Mouse (Mus musculus) intestine, postnatal 0 days (tissue): ENCODE data around the gene Rnase13. TPM values are rescaled to one million over a fixed set of nuclear protein-coding genes. Genes with fewer than 3 reads are reported as not detected.

ENCODE experiments used
- ATAC-seq: fragments of 200-750 bp; cut with Nextera tagmentation; 2 replicates; pipeline ENCODE4 v1.8.0; 2017; ENCODE audit warnings: mild to moderate bottlenecking, moderate TSS enrichment, moderate library complexity
- H3K27ac ChIP-seq: fragments of 300-500 bp; sonication (generic); 2 replicates; pipeline ENCODE4 v1.5.1; 2014; ENCODE audit warnings: mild to moderate bottlenecking, low read depth, low read length, moderate library complexity
- H3K27me3 ChIP-seq: fragments of 300-500 bp; sonication (generic); replicated peaks from 2 replicates; pipeline ENCODE4 v1.6.1; 2014; ENCODE audit warnings: low read length, mixed read lengths; ENCODE audit not compliant: control insufficient read depth, insufficient read depth
- H3K36me3 ChIP-seq: fragments of 300-500 bp; sonication (generic); 2 replicates; pipeline ENCODE4 v1.6.1; 2014; ENCODE audit warnings: mild to moderate bottlenecking, moderate library complexity; ENCODE audit not compliant: control insufficient read depth, insufficient read depth
- H3K4me1 ChIP-seq: fragments of 300-500 bp; sonication (generic); replicated peaks from 2 replicates; pipeline ENCODE4 v1.6.1; 2014; ENCODE audit warnings: antibody characterized with exemption, low read length, mixed read lengths; ENCODE audit not compliant: control insufficient read depth, insufficient read depth
- H3K4me2 ChIP-seq: fragments of 300-500 bp; sonication (generic); replicated peaks from 2 replicates; pipeline ENCODE4 v1.6.1; 2014; ENCODE audit warnings: low read depth, mild to moderate bottlenecking, moderate library complexity
- H3K4me3 ChIP-seq: fragments of 300-500 bp; sonication (generic); 2 replicates; pipeline ENCODE4 v1.5.1; 2014; ENCODE audit warnings: low read depth, low read length
- H3K9ac ChIP-seq: fragments of 300-500 bp; sonication (generic); 2 replicates; pipeline ENCODE4 v1.6.1; 2014; ENCODE audit warnings: mild to moderate bottlenecking, low read depth, low read length
- H3K9me3 ChIP-seq: fragments of 300-500 bp; sonication (generic); 2 replicates; pipeline ENCODE4 v1.6.1; 2016; ENCODE audit warnings: mixed run types; ENCODE audit not compliant: control insufficient read depth
- CTCF ChIP-seq: sonication (generic); IDR thresholded peaks from 2 replicates; pipeline ENCODE4 v1.5.1; 2016; ENCODE audit warnings: low read depth, mild to moderate bottlenecking, control low read depth, antibody characterized with exemption, moderate library complexity
- WGBS: fragments of 180-500 bp; shearing (Covaris S2); extraction: QIAGEN DNeasy Blood & Tissue Kit; methylation state at CpG from one replicate; pipeline ENCODE4 v1.1.7; 2014; 5-methylcytosine and 5-hydroxymethylcytosine counted together
- polyA plus RNA-seq: library from polyadenylated mRNA; unstranded; fragments of >200 nt; fragmentation: Nextera tagmentation; extraction: Ambion mirVana; gene quantifications from 2 replicates; pipeline ENCODE4 v1.2.1, GENCODE M21; 2015

Gene Rnase13
- polyA plus RNA-seq, 1 experiment from 2014 or later = not detected

- ATAC-seq = no peak
- H3K4me2 ChIP-seq = no peak overlapping the region
- no peak overlapping the region for H3K9ac ChIP-seq
- WGBS = 31% methylated on average over 3 of the region's 3 CpGs
- no peak overlapping the region for H3K27ac ChIP-seq
- no peaks in the 10 kb centered on the region for H3K9me3 ChIP-seq
- H3K4me1 ChIP-seq = no peaks in the 10 kb centered on the region; the same call in 1 of the 2 replicates
- no peak overlapping the region for H3K4me3 ChIP-seq
- H3K27me3 ChIP-seq = no peaks in the 10 kb centered on the region
- no peak for TF ChIP-seq CTCF
- H3K36me3 ChIP-seq = 0 out of 2 replicates have a peak, but pooled peaks cover 5% of the 10 kb centered on the region
These were observed 7.5 kb downstream of the Rnase13 start for GRCm38 (mm10) chr14:51915030-51915429.

- TF ChIP-seq CTCF = no peak
- Histone ChIP-seq H3K27me3 (no peaks in the 10 kb centered on the region), H3K36me3 (0 out of 2 replicates have a peak, but pooled peaks cover 11% of the 10 kb centered on the region), H3K4me3 (peak within 1 kb of the TSS; percentile 57), H3K4me1 (no peaks in the 10 kb centered on the region; the same call in 1 of the 2 replicates), H3K4me2 (peak within 1 kb of the TSS; percentile 98), H3K9me3 (no peaks in the 10 kb centered on the region), H3K9ac (peak within 1 kb of the TSS; percentile 59), H3K27ac (peak within 1 kb of the TSS; percentile 74)
- WGBS = 8% methylated on average over 21 of the region's 23 CpGs
- peak; percentile 53 for ATAC-seq
These were observed 8.4 kb downstream of the Rnase13 start, which contains the start of gene Ndrg2 for GRCm38 (mm10) chr14:51913960-51914762. Gene Ndrg2 (minus strand): TSS chr14:51914158.

- peak overlapping the region; percentile 59 for H3K9ac ChIP-seq
- under 1% methylated on average over 58 of the region's 58 CpGs for WGBS
- H3K9me3 ChIP-seq = no peaks in the 10 kb centered on the region
- no peak for TF ChIP-seq CTCF
- H3K36me3 ChIP-seq = peaks cover 11% of the 10 kb centered on the region; the same call in 1 of the 2 replicates
- H3K4me3 ChIP-seq = peak overlapping the region; percentile 57
- no peaks in the 10 kb centered on the region for H3K27me3 ChIP-seq
- H3K4me2 ChIP-seq = peak overlapping the region; percentile 98
- peak; percentile 80 for ATAC-seq
- no peaks in the 10 kb centered on the region; the same call in 1 of the 2 replicates for H3K4me1 ChIP-seq
- H3K27ac ChIP-seq = peak overlapping the region; percentile 74
These were observed 9.3 kb downstream of the Rnase13 start for GRCm38 (mm10) chr14:51913062-51913959.

GRCm38 (mm10) chr14:51912391-51913061, 10.0 kb downstream of the Rnase13 start:
- Histone ChIP-seq H3K4me1 (no peaks in the 10 kb centered on the region; the same call in 1 of the 2 replicates), H3K27ac (0 out of 2 replicates have a peak overlapping the region, but pooled peaks have one; percentile 74), H3K4me3 (peak overlapping the region; percentile 57), H3K36me3 (peaks cover 11% of the 10 kb centered on the region; the same call in 1 of the 2 replicates), H3K27me3 (no peaks in the 10 kb centered on the region), H3K9ac (peak overlapping the region; percentile 59), H3K4me2 (peak overlapping the region; percentile 98), H3K9me3 (no peaks in the 10 kb centered on the region)
- TF ChIP-seq CTCF = no peak
- ATAC-seq = peak; percentile 40; the same call in 1 of the 2 replicates
- WGBS = 15% methylated on average over 14 of the region's 14 CpGs

- no peak for ATAC-seq
- Histone ChIP-seq H3K27ac (no peak overlapping the region), H3K4me1 (no peaks in the 10 kb centered on the region; the same call in 1 of the 2 replicates), H3K4me2 (no peak overlapping the region), H3K36me3 (peaks cover 14% of the 10 kb centered on the region; the same call in 1 of the 2 replicates), H3K9ac (no peak overlapping the region), H3K4me3 (no peak overlapping the region), H3K27me3 (no peaks in the 10 kb centered on the region), H3K9me3 (no peaks in the 10 kb centered on the region)
- TF ChIP-seq CTCF = no peak
- 88% methylated on average over 10 of the region's 10 CpGs for WGBS
These were observed 11.3 kb downstream of the Rnase13 start for GRCm38 (mm10) chr14:51911301-51911700.
